Mouse (Mus musculus) brain, embryonic 14.5 days (tissue): ENCODE measurements at regions not wholly inside any gene's neighbourhood (a gene's known extent, or its start where the extent isn't known, plus 50 kb on each side); places are given as distances from the start of the nearest gene placed in this dataset.
"Not testable (repeated sequence)": the region's sequence is repeated elsewhere in the genome, so short reads cannot be mapped to it uniquely, and the experiment has no call there.

Source experiments
- DNase-seq: peaks from one replicate; pipeline ENCODE4 v3.0.0-alpha.2; 2011; ENCODE audit warnings: low read depth
- CTCF ChIP-seq: fragments of 200-500 bp; IDR thresholded peaks from 2 replicates; pipeline ENCODE4 v1.5.1; 2012; ENCODE audit warnings: inconsistent platforms, mild to moderate bottlenecking, moderate library complexity, borderline replicate concordance; ENCODE audit not compliant: insufficient read depth, insufficient read length; ENCODE audit errors: extremely low read depth
- POLR2A ChIP-seq: fragments of 200-500 bp; IDR thresholded peaks from 2 replicates; pipeline ENCODE4 v1.6.1; 2012; ENCODE audit warnings: mild to moderate bottlenecking, inconsistent platforms, borderline replicate concordance; ENCODE audit not compliant: poor library complexity, insufficient read depth, insufficient read length, severe bottlenecking; ENCODE audit errors: extremely low read depth

- not testable (repeated sequence) for DNase-seq
These were observed 657.8 kb downstream of the Kcnt2 start for GRCm38 (mm10) chr1:140903747-140904146.

GRCm38 (mm10) chr1:140913566-140913965 lies 667.6 kb downstream of the Kcnt2 start:
- no peak for TF ChIP-seq CTCF
- TF ChIP-seq POLR2A, result no peak
- no peak for DNase-seq

DNA sequence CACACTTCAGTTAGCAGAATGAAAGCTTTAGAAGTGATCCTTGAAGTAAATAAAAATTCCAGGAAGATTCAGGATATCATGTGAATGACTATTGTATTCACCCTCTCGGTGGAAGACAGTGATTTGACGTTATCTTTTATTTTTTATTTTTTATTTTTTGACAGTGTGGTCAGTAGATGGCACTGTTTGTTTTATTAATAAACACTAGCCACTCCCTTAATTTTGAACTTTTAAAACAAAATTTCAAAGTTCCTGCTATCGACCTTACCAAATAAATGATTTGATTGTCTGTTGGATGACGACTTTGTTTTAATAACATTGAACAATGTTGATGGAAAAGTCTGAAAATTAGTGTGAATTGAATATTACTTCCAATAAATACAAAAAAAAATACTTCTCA lies 694.4 kb downstream of the Kcnt2 start:
- TF ChIP-seq POLR2A, result no peak
- no peak for TF ChIP-seq CTCF
- DNase-seq, result peak; percentile 14

- TF ChIP-seq CTCF, result no peak
- no peak for TF ChIP-seq POLR2A
- DNase-seq, result no peak
These were observed 712.9 kb downstream of the Kcnt2 start for GRCm38 (mm10) chr1:140958856-140959255.

GRCm38 (mm10) chr1:141001821-141002220 lies 755.9 kb downstream of the Kcnt2 start:
- DNase-seq, result no peak
- no peak for TF ChIP-seq POLR2A
- no peak for TF ChIP-seq CTCF
